Mouse (Mus musculus): ENCODE measurements around the gene Olfr159. TPM values are rescaled to one million over a fixed set of nuclear protein-coding genes. Genes with fewer than 3 reads are reported as not detected.

Olfr159 gene
- total and polyA plus RNA-seq, 2 experiments, result not detected

DNA sequence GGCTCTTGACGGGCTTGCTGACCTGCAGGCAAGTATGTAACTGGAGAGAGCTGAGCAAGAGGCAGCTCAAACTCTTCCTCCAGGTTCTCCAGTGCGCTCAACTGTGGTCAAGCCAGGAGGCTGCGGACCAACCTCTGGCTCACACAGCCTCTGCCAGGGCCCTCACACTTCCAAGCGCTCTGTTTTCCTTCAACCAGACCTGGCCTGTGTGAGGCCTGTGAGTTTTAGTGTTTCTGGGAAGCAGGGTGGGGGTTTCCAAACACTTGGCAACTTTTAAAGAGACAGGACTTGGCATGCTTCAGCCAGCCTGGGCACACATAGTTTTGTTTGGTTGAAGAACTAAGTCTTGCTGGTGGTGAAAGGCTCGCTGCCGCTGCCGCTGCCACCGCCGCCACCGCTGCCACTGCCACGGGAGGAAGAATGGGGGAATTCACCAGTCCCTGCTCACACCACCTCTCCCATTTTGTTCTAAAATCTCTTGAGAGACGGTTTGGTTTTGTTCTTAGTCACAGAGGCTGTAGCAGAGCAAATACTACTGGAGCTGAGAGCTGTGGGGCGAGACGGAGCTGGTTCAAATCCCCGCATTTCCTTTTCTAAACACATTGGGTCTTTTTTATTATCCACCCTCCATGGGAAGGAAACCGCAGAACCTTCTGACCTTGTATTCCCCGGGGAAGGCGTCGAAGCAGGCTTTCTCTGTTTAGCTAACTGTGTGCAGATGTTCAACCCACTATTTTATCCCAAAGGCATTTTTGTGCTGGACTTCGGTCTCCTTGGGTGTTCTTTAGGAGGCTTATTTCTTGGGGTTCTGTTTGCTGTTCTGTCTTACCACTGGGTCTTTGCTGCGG is 11.0 kb downstream of the Olfr159 start:
- no peak for TF ChIP-seq POLR2A (IDR thresholded peaks at IDR 0.05; ENCODE audit: extremely low read depth, insufficient read depth, low read length)
- TF ChIP-seq CTCF (IDR thresholded peaks at IDR 0.05; ENCODE audit: low read depth, low read length), result no peak
- no peaks in the 10 kb centered on the region for H3K79me2 ChIP-seq (ENCODE audit: control insufficient read depth, insufficient read depth, low read length)
- 84% methylated on average over 21 of the region's 21 CpGs for WGBS
- H3K36me3 ChIP-seq (ENCODE audit: control insufficient read depth, insufficient read depth, low read length), result no peaks in the 10 kb centered on the region
- H3K27ac ChIP-seq (replicated peaks; ENCODE audit: insufficient read depth, low read depth, low read length), result no peak overlapping the region
- no peaks in the 10 kb centered on the region for H3K4me1 ChIP-seq (ENCODE audit: control insufficient read depth, insufficient read depth, low read length)
- DNase-seq (ENCODE audit: extremely low read depth, low read depth, low spot score), result no peak
- no peak overlapping the region for H3K4me3 ChIP-seq (ENCODE audit: insufficient read depth, low read depth, low read length)
- 0 out of 2 replicates have a peak, but pooled peaks cover 4% of the 10 kb centered on the region for H3K27me3 ChIP-seq (ENCODE audit: control insufficient read depth, insufficient read depth, low read length)
- no peak overlapping the region for H3K9ac ChIP-seq (ENCODE audit: low read depth, low read length)

GRCm38 (mm10) chr4:43757213-43757612 is 13.6 kb downstream of the Olfr159 start:
- Histone ChIP-seq H3K36me3 (ENCODE audit: control insufficient read depth, insufficient read depth, low read length) (no peaks in the 10 kb centered on the region), H3K27me3 (ENCODE audit: control insufficient read depth, insufficient read depth, low read length) (no peaks in the 10 kb centered on the region), H3K4me3 (ENCODE audit: insufficient read depth, low read depth, low read length) (no peak overlapping the region), H3K4me1 (ENCODE audit: control insufficient read depth, insufficient read depth, low read length) (no peaks in the 10 kb centered on the region), H3K27ac (replicated peaks; ENCODE audit: insufficient read depth, low read depth, low read length) (no peak overlapping the region), H3K9ac (ENCODE audit: low read depth, low read length) (no peak overlapping the region), H3K79me2 (ENCODE audit: control insufficient read depth, insufficient read depth, low read length) (no peaks in the 10 kb centered on the region)
- TF ChIP-seq POLR2A (IDR thresholded peaks at IDR 0.05; ENCODE audit: extremely low read depth, insufficient read depth, low read length), result no peak
- TF ChIP-seq CTCF (IDR thresholded peaks at IDR 0.05; ENCODE audit: low read depth, low read length), result no peak
- WGBS, result 64% methylated on average over 6 of the region's 6 CpGs
- peak; percentile 27 for DNase-seq (ENCODE audit: extremely low read depth, low read depth, low spot score)

DNA sequence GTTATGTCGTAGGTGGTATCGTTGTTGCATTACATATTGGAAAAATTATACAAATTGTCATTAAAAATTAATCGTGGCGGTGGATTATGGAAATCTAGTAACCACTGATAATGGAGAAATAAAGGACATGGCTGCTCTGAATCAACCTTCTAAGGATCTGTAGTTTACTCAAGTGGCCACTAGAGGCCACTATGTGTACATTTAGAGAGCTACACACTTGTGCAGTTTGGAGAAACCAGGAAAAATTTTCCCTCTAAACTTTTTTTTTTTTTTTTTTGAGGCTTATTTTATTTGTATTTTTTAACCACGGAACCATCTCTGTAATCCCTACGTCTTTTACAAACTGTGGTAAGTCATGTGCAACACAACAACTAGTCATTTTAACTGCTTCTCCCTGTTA is 25.6 kb downstream of the Olfr159 start:
- peak; percentile 20 for DNase-seq (ENCODE audit: extremely low read depth, low read depth, low spot score)
- no peaks in the 10 kb centered on the region for H3K27me3 ChIP-seq (ENCODE audit: control insufficient read depth, insufficient read depth, low read length)
- H3K4me1 ChIP-seq (ENCODE audit: control insufficient read depth, insufficient read depth, low read length), result no peaks in the 10 kb centered on the region; the same call in 1 of the 2 replicates
- TF ChIP-seq CTCF (IDR thresholded peaks at IDR 0.05; ENCODE audit: low read depth, low read length), result peak; percentile 49
- TF ChIP-seq POLR2A (IDR thresholded peaks at IDR 0.05; ENCODE audit: extremely low read depth, insufficient read depth, low read length), result no peak
- no peaks in the 10 kb centered on the region for H3K79me2 ChIP-seq (ENCODE audit: control insufficient read depth, insufficient read depth, low read length)
- H3K9ac ChIP-seq (ENCODE audit: low read depth, low read length), result no peak overlapping the region
- no peak overlapping the region for H3K4me3 ChIP-seq (ENCODE audit: insufficient read depth, low read depth, low read length)
- 5% methylated on average over 6 of the region's 6 CpGs for WGBS
- H3K27ac ChIP-seq (replicated peaks; ENCODE audit: insufficient read depth, low read depth, low read length), result no peak overlapping the region
- H3K36me3 ChIP-seq (ENCODE audit: control insufficient read depth, insufficient read depth, low read length), result no peaks in the 10 kb centered on the region

DNA sequence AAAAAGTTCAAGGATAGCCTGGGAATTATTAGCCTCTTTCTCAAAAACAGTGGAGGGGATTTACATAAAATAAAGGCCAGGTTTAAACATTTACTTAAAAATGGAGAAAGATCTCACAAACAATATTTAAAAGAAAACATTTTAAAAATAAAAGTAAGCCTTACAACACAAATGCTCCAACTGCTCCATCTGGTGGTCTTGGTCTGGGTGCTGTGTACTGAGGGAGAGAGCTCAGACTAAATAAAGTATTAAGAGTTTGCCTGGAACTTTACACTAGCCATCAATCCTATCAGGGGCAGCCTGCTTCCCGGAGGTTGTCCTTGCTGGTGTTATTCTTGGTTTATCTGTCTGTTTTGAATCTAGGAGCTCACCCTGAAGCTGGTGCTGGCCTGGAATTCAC is 27.7 kb downstream of the Olfr159 start:
- no peaks in the 10 kb centered on the region for H3K27me3 ChIP-seq (ENCODE audit: control insufficient read depth, insufficient read depth, low read length)

DNA sequence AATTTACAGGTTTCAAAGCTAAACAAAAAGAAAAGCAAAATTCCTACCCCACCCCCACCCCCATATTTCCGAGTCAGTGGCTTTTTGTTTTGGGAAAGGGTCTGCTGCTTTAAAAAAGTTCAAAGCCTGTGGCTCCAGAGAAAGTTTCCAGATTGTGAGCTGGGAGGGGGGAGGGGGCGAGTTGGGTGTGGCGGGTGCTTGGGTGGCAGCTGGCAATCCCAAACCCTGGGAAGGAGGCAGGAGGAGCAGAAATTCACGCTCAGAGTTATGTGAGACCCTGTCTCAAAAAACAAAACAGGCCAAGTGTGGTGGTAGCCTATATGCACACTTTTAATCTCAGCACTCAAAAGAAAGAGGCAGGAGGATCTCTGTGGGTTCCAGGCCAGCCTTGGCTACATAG is 28.2 kb downstream of the Olfr159 start:
- Histone ChIP-seq H3K27me3 (ENCODE audit: control insufficient read depth, insufficient read depth, low read length) (no peaks in the 10 kb centered on the region), H3K36me3 (ENCODE audit: control insufficient read depth, insufficient read depth, low read length) (no peaks in the 10 kb centered on the region), H3K4me3 (ENCODE audit: insufficient read depth, low read depth, low read length) (no peak overlapping the region), H3K79me2 (ENCODE audit: control insufficient read depth, insufficient read depth, low read length) (no peaks in the 10 kb centered on the region), H3K4me1 (ENCODE audit: control insufficient read depth, insufficient read depth, low read length) (no peaks in the 10 kb centered on the region; the same call in 1 of the 2 replicates), H3K9ac (ENCODE audit: low read depth, low read length) (no peak overlapping the region), H3K27ac (replicated peaks; ENCODE audit: insufficient read depth, low read depth, low read length) (no peak overlapping the region)
- 76% methylated on average over 4 of the region's 4 CpGs for WGBS
- no peak for DNase-seq (ENCODE audit: extremely low read depth, low read depth, low spot score)
- TF ChIP-seq CTCF (IDR thresholded peaks at IDR 0.05; ENCODE audit: low read depth, low read length) (no peak), POLR2A (IDR thresholded peaks at IDR 0.05; ENCODE audit: extremely low read depth, insufficient read depth, low read length) (no peak)

More for the DNA sequence above, 27.7 kb downstream of the Olfr159 start:
- H3K9ac ChIP-seq (ENCODE audit: low read depth, low read length), result no peak overlapping the region
- no peak overlapping the region for H3K4me3 ChIP-seq (ENCODE audit: insufficient read depth, low read depth, low read length)
- 48% methylated on average over 1 of the region's 1 CpGs for WGBS
- no peak for TF ChIP-seq CTCF (IDR thresholded peaks at IDR 0.05; ENCODE audit: low read depth, low read length)
- no peak for TF ChIP-seq POLR2A (IDR thresholded peaks at IDR 0.05; ENCODE audit: extremely low read depth, insufficient read depth, low read length)
- no peaks in the 10 kb centered on the region for H3K36me3 ChIP-seq (ENCODE audit: control insufficient read depth, insufficient read depth, low read length)
- no peaks in the 10 kb centered on the region; the same call in 1 of the 2 replicates for H3K4me1 ChIP-seq (ENCODE audit: control insufficient read depth, insufficient read depth, low read length)
- no peak overlapping the region for H3K27ac ChIP-seq (replicated peaks; ENCODE audit: insufficient read depth, low read depth, low read length)
- H3K79me2 ChIP-seq (ENCODE audit: control insufficient read depth, insufficient read depth, low read length), result no peaks in the 10 kb centered on the region
- no peak for DNase-seq (ENCODE audit: extremely low read depth, low read depth, low spot score)

GRCm38 (mm10) chr4:43741526-43741925 is 29.3 kb downstream of the Olfr159 start:
- TF ChIP-seq CTCF (IDR thresholded peaks at IDR 0.05; ENCODE audit: low read depth, low read length) (no peak), POLR2A (IDR thresholded peaks at IDR 0.05; ENCODE audit: extremely low read depth, insufficient read depth, low read length) (no peak)
- H3K9ac ChIP-seq (ENCODE audit: low read depth, low read length), result no peak overlapping the region

More at GRCm38 (mm10) chr4:43741526-43741925, 29.3 kb downstream of the Olfr159 start:
- no peak overlapping the region for H3K27ac ChIP-seq (replicated peaks; ENCODE audit: insufficient read depth, low read depth, low read length)
- no peaks in the 10 kb centered on the region for H3K4me1 ChIP-seq (ENCODE audit: control insufficient read depth, insufficient read depth, low read length)
- H3K79me2 ChIP-seq (ENCODE audit: control insufficient read depth, insufficient read depth, low read length), result no peaks in the 10 kb centered on the region
- WGBS, result 46% methylated on average over 5 of the region's 5 CpGs
- no peaks in the 10 kb centered on the region for H3K27me3 ChIP-seq (ENCODE audit: control insufficient read depth, insufficient read depth, low read length)
- DNase-seq (ENCODE audit: extremely low read depth, low read depth, low spot score), result no peak
- H3K36me3 ChIP-seq (ENCODE audit: control insufficient read depth, insufficient read depth, low read length), result no peaks in the 10 kb centered on the region
- H3K4me3 ChIP-seq (ENCODE audit: insufficient read depth, low read depth, low read length), result no peak overlapping the region
